Comparison of ENCODE assay signal across 8 mouse cellular contexts in genomic region chr9:98601156-98601836, GRCm38 (mm10). TPM values are rescaled to one million over a fixed set of nuclear protein-coding genes. Genes with fewer than 3 reads are reported as not detected.
DNase-seq lines count a peak whose midpoint lies in the region; ATAC-seq and TF ChIP-seq lines count a peak whose summit lies in the region.

Gene Mrps22, minus strand, starts transcription at chr9:98601660.

- in situ Hi-C loops in ES-E14 (cut with MboI; ENCODE audit: low sequenced_read_pairs in 2 of 2, unreplicated experiment in 2 of 2) = no loop called here

- peak within 1 kb of the TSS; percentile 81 to 97 for H3K4me3 ChIP-seq in ES-E14 (ENCODE audit: insufficient read depth in 1 of 2, low read depth in 1 of 2, low read length in 2 of 2, poor library complexity in 1 of 2, severe bottlenecking in 1 of 2)
- peak within 1 kb of the TSS; percentile 87 for H3K4me3 ChIP-seq in forebrain, embryonic 14.5 days (ENCODE audit: low read depth, low read length)
- H3K4me3 ChIP-seq in neural tube, embryonic 15.5 days (replicated peaks) = peak within 1 kb of the TSS; percentile 96

- no peaks in the 10 kb centered on the region for H3K27me3 ChIP-seq in forebrain, embryonic 14.5 days (replicated peaks; ENCODE audit: control insufficient read depth, insufficient read depth, low read length)
- H3K27me3 ChIP-seq in neural tube, embryonic 15.5 days (replicated peaks) = no peaks in the 10 kb centered on the region

- H3K4me2 ChIP-seq in forebrain, embryonic 14.5 days (ENCODE audit: low read length) = peak within 1 kb of the TSS; percentile 92
- peak within 1 kb of the TSS; percentile 96 for H3K4me2 ChIP-seq in neural tube, embryonic 15.5 days

- H3K4me1 ChIP-seq in ES-E14 (ENCODE audit: control insufficient read depth in 2 of 2, insufficient read depth in 2 of 2, low read length in 2 of 2, poor library complexity in 1 of 2) = peaks cover 0 to 5% of the 10 kb centered on the region in 2 experiments; a peak in 1 of 4 replicates
- H3K4me1 ChIP-seq in forebrain, embryonic 14.5 days (ENCODE audit: control insufficient read depth, insufficient read depth, low read length) = peaks cover 9% of the 10 kb centered on the region; the same call in 1 of the 2 replicates
- H3K4me1 ChIP-seq in neural tube, embryonic 15.5 days = peaks cover 19% of the 10 kb centered on the region

- peak; percentile 96 for ATAC-seq in forebrain, embryonic 14.5 days
- peak; percentile 93 for ATAC-seq in neural tube, embryonic 15.5 days (ENCODE audit: low FRiP score)

- DNase-seq in ES-E14 (ENCODE audit: low read depth, low spot score) = peak; percentile 78
- DNase-seq in cerebellum, adult 11 months = peak; percentile 64
- peak; percentile 96 for DNase-seq in forebrain, embryonic 14.5 days (ENCODE audit: low spot score)
- peak; percentile 69 to 77 for DNase-seq in heart, postnatal 14 days
- peak; percentile 85 for DNase-seq in layer of hippocampus, adult 11-12 months (ENCODE audit: low spot score)
- DNase-seq in lung, adult 18-20 months = peak; percentile 84 to 87
- DNase-seq in testis, postnatal 14 days (ENCODE audit: low spot score) = peak; percentile 82

- no peak within 1 kb of the TSS for H3K27ac ChIP-seq in ES-E14 (ENCODE audit: insufficient read depth, low read depth, low read length, poor library complexity, severe bottlenecking)
- no peak within 1 kb of the TSS for H3K27ac ChIP-seq in forebrain, embryonic 14.5 days (ENCODE audit: low read depth, low read length)
- H3K27ac ChIP-seq in neural tube, embryonic 15.5 days (replicated peaks) = peak within 1 kb of the TSS; percentile 72

- peak within 1 kb of the TSS; percentile 94 for H3K9ac ChIP-seq in ES-E14 (ENCODE audit: insufficient read depth, low read depth, low read length, poor library complexity, severe bottlenecking)
- H3K9ac ChIP-seq in forebrain, embryonic 14.5 days (ENCODE audit: low read length) = peak within 1 kb of the TSS; percentile 84
- H3K9ac ChIP-seq in neural tube, embryonic 15.5 days (replicated peaks) = peak within 1 kb of the TSS; percentile 83

- no peaks in the 10 kb centered on the region for H3K9me3 ChIP-seq in ES-E14 (ENCODE audit: control insufficient read depth, insufficient read depth, low read depth, low read length)
- H3K9me3 ChIP-seq in forebrain, embryonic 14.5 days (replicated peaks; ENCODE audit: control insufficient read depth, low read length) = no peaks in the 10 kb centered on the region
- no peaks in the 10 kb centered on the region for H3K9me3 ChIP-seq in neural tube, embryonic 15.5 days (replicated peaks)

- H3K36me3 ChIP-seq in ES-E14 (ENCODE audit: control insufficient read depth, insufficient read depth, low read length, poor library complexity, severe bottlenecking) = peaks cover 13% of the 10 kb centered on the region
- H3K36me3 ChIP-seq in forebrain, embryonic 14.5 days (ENCODE audit: control insufficient read depth, insufficient read depth, low read length) = peaks cover 19% of the 10 kb centered on the region
- H3K36me3 ChIP-seq in neural tube, embryonic 15.5 days = peaks cover 19% of the 10 kb centered on the region

- WGBS in forebrain, embryonic 14.5 days = under 1% methylated on average over 44 of the region's 44 CpGs
- WGBS in neural tube, embryonic 15.5 days = under 1% methylated on average over 44 of the region's 44 CpGs

- intact Hi-C loops in heart, postnatal 14 days (cut with DNase I) = loop anchor here (5.0 kb wide), 1 partner anchor 39 kb away; the partner anchor contains the start of gene Copb2

TF ChIP-seq in ES-E14, 5 proteins besides CTCF, POLR2A, EP300 and RAD21:
- no peak for TF ChIP-seq CHD2 (IDR thresholded peaks at IDR 0.05; ENCODE audit: low read depth, low read length)
- TF ChIP-seq ZC3H11A (IDR thresholded peaks at IDR 0.05; ENCODE audit: borderline replicate concordance, low read depth, low read length) = no peak
- no peak for TF ChIP-seq MAFK (IDR thresholded peaks at IDR 0.05; ENCODE audit: insufficient read depth, low read depth, low read length)
- TF ChIP-seq HCFC1 (IDR thresholded peaks at IDR 0.05; ENCODE audit: borderline replicate concordance, insufficient read depth, low read length) = peak; percentile 93
- no peak for TF ChIP-seq ZNF384 (IDR thresholded peaks at IDR 0.05; ENCODE audit: low read depth, low read length)

RNA-seq across cellular contexts. Expression of gene Mrps22, which starts in this region (rescaled TPM):
- 34.2 and 48.3 TPM in 2 replicates for total RNA-seq in ES-E14 (2012; rRNA removed)
- polyA plus RNA-seq in forebrain, embryonic 14.5 days (2014; fragmentation: Nextera tagmentation; extraction: Ambion mirVana) = 64.5 and 69.5 TPM in 2 replicates
- total RNA-seq in heart, postnatal 14 days (2021) = 10 to 100 TPM; 28.6 to 34.1 TPM
- polyA plus RNA-seq in neural tube, embryonic 15.5 days (2015; fragmentation: Nextera tagmentation; extraction: Ambion mirVana) = 55.3 and 58.2 TPM in 2 replicates
